Mouse (Mus musculus) kidney, postnatal 14 days (tissue): Measurements from ENCODE around the gene Dscam.

ENCODE experiments used
- DNase-seq: peaks from one replicate; pipeline ENCODE4 v3.0.0; 2022; ENCODE audit warnings: mixed read lengths

Gene Dscam

DNA sequence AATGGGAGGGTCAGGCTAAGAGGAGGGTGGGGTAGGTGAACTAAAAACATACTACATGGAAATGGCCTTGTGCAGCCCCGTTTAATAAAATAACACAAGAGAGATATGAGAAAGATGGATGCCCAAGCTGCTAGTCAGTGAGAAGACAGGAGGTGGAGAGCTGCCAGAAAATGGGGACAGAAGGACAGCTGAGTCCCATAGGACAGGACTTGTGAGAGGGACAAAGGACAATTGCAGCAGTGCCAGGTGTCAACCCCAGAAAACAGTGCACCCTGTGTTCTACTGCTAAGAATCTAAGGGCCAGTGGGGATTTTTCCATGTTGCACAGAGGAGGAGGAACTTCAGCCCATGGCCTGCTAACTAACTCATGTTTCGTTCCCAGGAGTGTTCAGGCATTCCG lies 470.0 kb downstream of the Dscam start:
- no peak for DNase-seq

DNA sequence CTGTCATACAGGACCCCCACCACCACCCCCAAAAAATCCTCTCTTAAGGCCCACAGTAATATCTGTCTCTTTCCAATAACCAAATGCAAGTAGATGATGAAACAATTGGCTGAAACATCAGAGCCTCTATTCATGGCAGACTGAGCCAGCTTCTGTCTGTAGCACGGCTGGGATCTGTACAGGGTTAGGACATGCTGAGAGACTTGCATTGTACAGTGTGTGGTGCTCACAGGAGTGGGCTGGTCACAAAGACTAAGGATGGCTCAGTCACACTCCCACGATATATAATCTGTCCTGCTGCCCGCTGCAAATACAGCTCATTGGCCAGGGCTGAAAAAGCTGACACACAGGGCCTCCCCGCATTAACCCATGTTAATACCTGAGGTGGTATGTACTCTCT lies 474.7 kb downstream of the Dscam start:
- DNase-seq, result no peak

- no peak for DNase-seq
Observed at GRCm38 (mm10) chr16:96691576-96691975, 479.0 kb downstream of the Dscam start.

- DNase-seq, result no peak
Observed at GRCm38 (mm10) chr16:96690052-96690451, 480.5 kb downstream of the Dscam start.

GRCm38 (mm10) chr16:96689419-96689818 lies 481.1 kb downstream of the Dscam start:
- DNase-seq, result no peak

DNA sequence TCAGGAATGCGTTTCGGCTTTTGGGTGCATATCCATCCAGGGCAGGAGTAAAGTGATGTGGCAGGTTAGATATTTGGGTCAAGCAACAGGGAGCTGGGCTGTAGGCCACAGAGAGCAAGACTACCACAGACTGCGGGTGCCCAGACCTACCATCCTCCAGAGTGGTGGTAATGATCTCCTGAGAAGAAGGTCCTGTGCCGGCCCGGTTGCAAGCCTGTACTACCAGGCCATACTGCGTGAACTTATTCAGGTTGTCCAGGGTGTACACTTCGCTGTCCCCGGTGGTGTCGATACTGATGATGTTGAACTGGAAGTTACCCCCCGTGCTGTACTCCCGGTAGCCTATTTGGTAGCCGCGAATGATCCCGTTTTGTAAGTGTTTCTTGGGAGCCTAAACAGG lies 485.5 kb downstream of the Dscam start:
- DNase-seq, result no peak

DNA sequence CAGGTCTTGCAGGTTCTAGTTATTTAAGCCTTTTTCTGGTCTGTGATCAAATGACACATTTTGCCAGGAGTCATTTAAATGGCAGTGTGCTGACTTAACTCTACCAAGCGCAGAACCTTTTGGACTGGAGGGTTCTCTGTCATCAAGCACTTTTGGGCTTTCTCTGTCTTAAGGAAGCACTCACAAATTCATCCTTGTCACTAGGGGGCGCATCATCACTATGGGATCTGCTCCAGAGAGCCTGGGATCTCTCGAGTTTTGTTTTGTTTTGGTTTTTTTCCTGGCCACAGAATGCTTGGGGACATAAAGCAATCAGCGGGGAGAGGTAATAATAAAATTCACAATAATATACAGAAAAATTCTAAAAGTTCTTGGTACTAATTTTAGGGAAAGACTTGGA lies 486.0 kb downstream of the Dscam start:
- peak; percentile 60 for DNase-seq

GRCm38 (mm10) chr16:96682289-96682972 lies 488.1 kb downstream of the Dscam start:
- no peak for DNase-seq

DNA sequence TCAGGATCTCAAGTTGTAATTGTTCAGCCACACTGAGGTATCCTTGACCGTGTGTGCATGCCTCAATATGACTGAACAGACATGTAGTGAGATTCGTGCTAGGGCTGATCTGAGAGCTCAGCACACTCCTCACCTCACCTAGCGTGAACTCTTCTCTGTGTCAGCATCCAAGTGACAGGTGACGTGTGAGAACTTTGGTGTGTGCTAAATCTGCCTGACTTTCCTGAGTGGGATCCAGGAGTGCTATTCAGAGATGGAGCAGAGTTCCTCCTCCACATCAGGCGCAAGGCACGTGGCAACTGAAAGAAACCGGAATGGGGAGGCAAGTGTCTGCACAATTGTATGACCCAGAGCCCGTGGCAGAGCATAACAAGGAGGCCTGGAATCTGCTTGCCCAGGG lies 490.6 kb downstream of the Dscam start:
- DNase-seq, result no peak

- DNase-seq, result no peak
Observed at GRCm38 (mm10) chr16:96677471-96677870, 493.1 kb downstream of the Dscam start.

DNA sequence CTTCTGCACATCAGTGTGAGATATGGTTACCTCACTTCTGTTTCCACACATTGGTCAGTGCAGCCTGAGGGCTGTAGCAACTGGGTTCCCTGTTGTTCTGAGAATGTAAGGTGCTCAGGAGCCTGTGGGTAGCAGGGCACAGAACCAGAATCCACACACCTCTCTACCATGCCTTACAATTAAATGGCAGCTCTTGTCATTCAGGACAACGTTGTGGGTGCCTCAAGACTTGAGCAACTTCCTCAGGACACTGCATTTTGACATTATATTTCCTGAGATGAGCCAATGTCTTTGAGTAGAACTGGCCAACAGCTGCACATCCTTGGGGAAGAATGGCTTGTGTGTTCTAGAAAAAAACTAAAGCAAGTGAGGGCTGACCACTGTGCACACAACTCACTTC lies 493.9 kb downstream of the Dscam start:
- DNase-seq, result no peak

DNA sequence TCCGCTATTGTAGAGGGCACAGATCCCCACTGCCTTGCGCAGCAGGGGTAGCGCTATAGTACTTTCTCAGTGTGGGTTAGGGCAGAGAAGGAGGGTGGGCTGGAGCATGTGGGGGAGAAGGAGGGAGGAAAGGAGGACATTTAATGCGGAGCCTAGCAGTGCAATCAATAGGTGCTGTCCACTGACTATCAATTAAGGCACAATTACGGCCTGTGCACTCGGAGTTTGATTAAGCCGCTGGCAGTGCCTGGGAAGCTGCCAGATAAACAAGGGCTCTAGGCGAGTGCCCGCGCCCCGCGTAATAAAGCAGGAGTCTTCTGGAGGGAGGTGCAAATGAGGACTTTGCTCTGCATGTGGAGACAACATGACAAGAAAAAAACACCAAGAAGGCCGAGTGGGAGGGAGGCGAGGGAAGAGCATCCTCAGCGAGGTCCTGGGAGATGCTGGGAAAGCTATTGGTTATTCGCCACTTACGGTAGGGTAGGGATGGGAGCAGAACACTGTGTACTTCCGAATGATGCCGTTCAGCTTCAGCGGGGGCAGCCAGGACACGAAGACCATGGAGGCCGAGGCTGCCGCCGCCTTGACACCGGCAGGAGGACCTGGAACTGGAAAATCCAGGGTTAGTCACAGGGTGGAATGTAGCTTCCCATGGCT lies 497.2 kb downstream of the Dscam start:
- no peak for DNase-seq

DNA sequence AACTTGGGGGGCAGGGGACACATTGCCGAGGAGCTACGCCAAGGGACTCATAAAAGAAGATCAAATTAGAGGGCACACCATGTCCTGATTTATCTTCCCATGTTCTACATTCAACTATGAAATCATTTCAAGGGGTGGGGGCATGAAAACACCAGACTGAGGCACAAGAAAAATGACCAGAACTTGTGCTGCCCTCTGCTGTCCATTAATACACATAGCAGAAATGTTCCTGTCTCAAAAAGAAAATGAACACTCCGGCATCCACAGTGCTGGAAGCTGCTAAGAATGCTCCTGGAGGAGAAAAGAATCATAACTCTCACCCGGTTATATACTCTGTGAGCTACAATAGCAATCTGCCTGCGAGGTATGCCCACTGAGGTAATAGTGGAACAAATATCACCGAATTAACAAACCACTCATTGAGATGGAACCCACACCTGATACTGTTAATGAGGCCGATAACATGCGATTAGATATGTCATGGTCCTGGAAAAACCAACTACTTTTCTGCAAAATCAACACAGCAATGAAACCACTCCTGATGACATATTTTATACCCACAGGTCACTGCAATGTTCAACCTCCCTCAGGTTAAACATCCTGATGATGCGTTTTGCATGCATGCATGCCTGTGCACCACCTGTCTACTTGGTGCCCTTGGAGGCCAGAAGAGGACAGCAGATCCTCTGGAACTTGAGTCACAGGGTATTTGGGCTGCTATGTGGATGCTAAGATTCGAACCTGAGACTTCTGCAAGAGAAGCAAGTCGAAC lies 498.8 kb downstream of the Dscam start:
- DNase-seq, result peak; percentile 25

GRCm38 (mm10) chr16:96669706-96670105 lies 500.8 kb downstream of the Dscam start:
- DNase-seq, result no peak

- no peak for DNase-seq
Observed at GRCm38 (mm10) chr16:96668478-96668877, 502.1 kb downstream of the Dscam start.

GRCm38 (mm10) chr16:96661073-96661472 lies 509.5 kb downstream of the Dscam start:
- DNase-seq, result no peak

GRCm38 (mm10) chr16:96659275-96659674 lies 511.3 kb downstream of the Dscam start:
- no peak for DNase-seq

GRCm38 (mm10) chr16:96655548-96655947 lies 515.0 kb downstream of the Dscam start:
- DNase-seq, result no peak

- no peak for DNase-seq
Observed at GRCm38 (mm10) chr16:96654054-96654453, 516.5 kb downstream of the Dscam start.

DNA sequence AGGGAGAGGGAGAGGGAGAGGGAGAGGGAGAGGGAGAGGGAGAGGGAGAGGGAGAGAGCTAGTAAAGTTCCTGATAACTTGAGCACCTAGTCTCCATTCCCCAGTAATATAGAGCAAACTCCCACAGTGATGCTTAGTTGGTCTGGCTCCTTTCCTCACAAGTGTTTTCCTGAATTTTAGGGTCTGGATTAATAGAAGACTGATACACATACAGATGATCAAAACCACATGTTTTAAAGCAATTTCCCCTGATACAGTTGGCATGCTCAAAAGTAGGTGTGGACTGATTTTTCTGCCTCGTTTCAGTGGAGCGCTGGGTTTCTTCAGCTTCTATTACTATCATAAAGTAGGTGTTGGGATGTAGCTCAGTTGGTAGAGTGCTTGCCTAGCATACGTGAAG lies 519.1 kb downstream of the Dscam start:
- DNase-seq, result no peak

DNA sequence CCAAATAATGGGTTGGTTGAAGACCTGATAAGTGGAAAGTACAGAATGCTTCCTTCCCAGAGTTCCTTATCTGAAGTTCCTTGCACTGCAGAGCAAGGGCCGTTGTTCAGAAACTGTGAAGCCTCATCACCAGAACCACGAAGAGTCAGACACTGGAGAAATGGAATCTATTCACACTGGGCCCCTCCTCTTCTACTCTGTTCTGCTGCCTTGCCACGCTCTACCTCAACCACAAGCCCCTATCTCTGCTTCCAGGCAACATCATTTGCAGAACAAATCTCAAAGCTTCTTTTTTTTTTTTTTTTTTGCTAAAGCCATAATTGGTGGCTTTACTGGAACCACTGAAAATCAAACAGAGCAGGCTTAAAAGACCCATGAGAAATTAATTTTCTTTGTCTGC lies 530.5 kb downstream of the Dscam start:
- no peak for DNase-seq

DNA sequence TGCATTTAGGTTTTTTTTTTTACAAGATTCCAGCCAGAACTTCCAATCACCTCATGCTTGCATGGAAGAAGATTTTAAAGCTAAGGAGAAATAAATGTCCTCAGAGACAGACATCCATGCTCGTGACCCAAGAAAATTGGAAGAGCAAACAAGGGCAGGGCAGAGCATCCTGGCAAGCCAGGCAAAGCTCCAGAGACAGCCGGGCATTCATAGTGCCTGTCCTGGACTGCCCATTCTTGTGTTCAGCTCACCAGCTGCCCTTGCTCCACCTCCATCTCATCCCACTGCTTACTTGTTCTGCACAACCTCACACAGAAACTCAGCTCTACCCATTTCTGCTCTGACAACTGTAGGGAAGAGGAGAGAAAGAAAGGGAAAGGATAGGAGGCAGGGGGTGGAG lies 534.6 kb downstream of the Dscam start:
- DNase-seq, result no peak

GRCm38 (mm10) chr16:96634791-96635143 lies 535.8 kb downstream of the Dscam start:
- no peak for DNase-seq
